Mouse (Mus musculus) megakaryocyte, embryonic 14.5 days (primary cell): Measurements from ENCODE around the gene Myo1d.

ENCODE experiments used
- FLI1 ChIP-seq: IDR thresholded peaks from 2 replicates; pipeline ENCODE4 v1.6.1; 2012; ENCODE audit warnings: low read length, inconsistent platforms, mixed read lengths
- GATA1 ChIP-seq: IDR thresholded peaks from 3 replicates; pipeline ENCODE4 v1.6.1; 2012; ENCODE audit warnings: mixed read lengths, low read length, inconsistent platforms, borderline replicate concordance

- no peak for TF ChIP-seq FLI1
- TF ChIP-seq GATA1, result no peak
These were observed 304.3 kb downstream of the Myo1d start for GRCm38 (mm10) chr11:80475544-80475943.
